Mouse (Mus musculus) brown adipose tissue, adult 24 weeks (tissue): ENCODE measurements at regions not wholly inside any gene's neighbourhood (a gene's known extent, or its start where the extent isn't known, plus 50 kb on each side); places are given as distances from the start of the nearest gene placed in this dataset.
"Not testable (repeated sequence)": the region's sequence is repeated elsewhere in the genome, so short reads cannot be mapped to it uniquely, and the experiment has no call there.

Experiments used
- H3K27ac ChIP-seq: fragments of 200-500 bp; replicated peaks from 2 replicates; pipeline ENCODE4 v1.5.1; 2012; ENCODE audit warnings: low read depth, mild to moderate bottlenecking, low read length
- H3K4me1 ChIP-seq: fragments of 200-500 bp; 2 replicates; pipeline ENCODE4 v1.6.1; 2012; ENCODE audit warnings: low read length, mixed read lengths; ENCODE audit not compliant: control insufficient read depth, insufficient read depth, insufficient read length
- H3K4me3 ChIP-seq: fragments of 200-500 bp; 2 replicates; pipeline ENCODE4 v1.5.1; 2012; ENCODE audit warnings: low read depth, mild to moderate bottlenecking, low read length, moderate library complexity; ENCODE audit not compliant: insufficient read depth

GRCm38 (mm10) chr3:78581868-78582267 lies 704.4 kb downstream of the Rapgef2 start:
- no peak overlapping the region for H3K4me3 ChIP-seq
- no peaks in the 10 kb centered on the region for H3K4me1 ChIP-seq
- no peak overlapping the region for H3K27ac ChIP-seq

GRCm38 (mm10) chr3:78581100-78581499 lies 705.2 kb downstream of the Rapgef2 start:
- H3K27ac ChIP-seq = no peak overlapping the region
- H3K4me3 ChIP-seq = no peak overlapping the region
- H3K4me1 ChIP-seq = no peaks in the 10 kb centered on the region

GRCm38 (mm10) chr3:78575667-78576464 lies 710.5 kb downstream of the Rapgef2 start:
- Histone ChIP-seq H3K4me1 (no peaks in the 10 kb centered on the region), H3K4me3 (no peak overlapping the region), H3K27ac (no peak overlapping the region)

GRCm38 (mm10) chr3:78574807-78575206 lies 711.5 kb downstream of the Rapgef2 start:
- H3K4me3 ChIP-seq = no peak overlapping the region
- no peaks in the 10 kb centered on the region for H3K4me1 ChIP-seq
- no peak overlapping the region for H3K27ac ChIP-seq

- H3K4me1 ChIP-seq = no peaks in the 10 kb centered on the region
- no peak overlapping the region for H3K27ac ChIP-seq
- H3K4me3 ChIP-seq = no peak overlapping the region
Observed at GRCm38 (mm10) chr3:78573299-78573698, 713.0 kb downstream of the Rapgef2 start.

- not testable (repeated sequence) for H3K27ac ChIP-seq, H3K4me1 ChIP-seq, H3K4me3 ChIP-seq
Observed at GRCm38 (mm10) chr3:78564926-78565325, 721.4 kb downstream of the Rapgef2 start.
